Mouse (Mus musculus) intestine, postnatal 0 days (tissue): ENCODE measurements around the gene Scd1. TPM values are rescaled to one million over a fixed set of nuclear protein-coding genes. Genes with fewer than 3 reads are reported as not detected.

Experiments
- ATAC-seq: fragments of 200-750 bp; cut with Nextera tagmentation; 2 replicates; pipeline ENCODE4 v1.8.0; 2017; ENCODE audit warnings: mild to moderate bottlenecking, moderate TSS enrichment, moderate library complexity
- H3K27ac ChIP-seq: fragments of 300-500 bp; sonication (generic); 2 replicates; pipeline ENCODE4 v1.5.1; 2014; ENCODE audit warnings: mild to moderate bottlenecking, low read depth, low read length, moderate library complexity
- H3K27me3 ChIP-seq: fragments of 300-500 bp; sonication (generic); replicated peaks from 2 replicates; pipeline ENCODE4 v1.6.1; 2014; ENCODE audit warnings: low read length, mixed read lengths; ENCODE audit not compliant: control insufficient read depth, insufficient read depth
- H3K36me3 ChIP-seq: fragments of 300-500 bp; sonication (generic); 2 replicates; pipeline ENCODE4 v1.6.1; 2014; ENCODE audit warnings: mild to moderate bottlenecking, moderate library complexity; ENCODE audit not compliant: control insufficient read depth, insufficient read depth
- H3K4me1 ChIP-seq: fragments of 300-500 bp; sonication (generic); replicated peaks from 2 replicates; pipeline ENCODE4 v1.6.1; 2014; ENCODE audit warnings: antibody characterized with exemption, low read length, mixed read lengths; ENCODE audit not compliant: control insufficient read depth, insufficient read depth
- H3K4me2 ChIP-seq: fragments of 300-500 bp; sonication (generic); replicated peaks from 2 replicates; pipeline ENCODE4 v1.6.1; 2014; ENCODE audit warnings: low read depth, mild to moderate bottlenecking, moderate library complexity
- H3K4me3 ChIP-seq: fragments of 300-500 bp; sonication (generic); 2 replicates; pipeline ENCODE4 v1.5.1; 2014; ENCODE audit warnings: low read depth, low read length
- H3K9ac ChIP-seq: fragments of 300-500 bp; sonication (generic); 2 replicates; pipeline ENCODE4 v1.6.1; 2014; ENCODE audit warnings: mild to moderate bottlenecking, low read depth, low read length
- H3K9me3 ChIP-seq: fragments of 300-500 bp; sonication (generic); 2 replicates; pipeline ENCODE4 v1.6.1; 2016; ENCODE audit warnings: mixed run types; ENCODE audit not compliant: control insufficient read depth
- CTCF ChIP-seq: sonication (generic); IDR thresholded peaks from 2 replicates; pipeline ENCODE4 v1.5.1; 2016; ENCODE audit warnings: low read depth, mild to moderate bottlenecking, control low read depth, antibody characterized with exemption, moderate library complexity
- WGBS: fragments of 180-500 bp; shearing (Covaris S2); extraction: QIAGEN DNeasy Blood & Tissue Kit; methylation state at CpG from one replicate; pipeline ENCODE4 v1.1.7; 2014; 5-methylcytosine and 5-hydroxymethylcytosine counted together
- polyA plus RNA-seq: library from polyadenylated mRNA; unstranded; fragments of >200 nt; fragmentation: Nextera tagmentation; extraction: Ambion mirVana; gene quantifications from 2 replicates; pipeline ENCODE4 v1.2.1, GENCODE M21; 2015

Scd1 gene
- polyA plus RNA-seq, 1 experiment from 2014 or later: 1.5 TPM

DNA sequence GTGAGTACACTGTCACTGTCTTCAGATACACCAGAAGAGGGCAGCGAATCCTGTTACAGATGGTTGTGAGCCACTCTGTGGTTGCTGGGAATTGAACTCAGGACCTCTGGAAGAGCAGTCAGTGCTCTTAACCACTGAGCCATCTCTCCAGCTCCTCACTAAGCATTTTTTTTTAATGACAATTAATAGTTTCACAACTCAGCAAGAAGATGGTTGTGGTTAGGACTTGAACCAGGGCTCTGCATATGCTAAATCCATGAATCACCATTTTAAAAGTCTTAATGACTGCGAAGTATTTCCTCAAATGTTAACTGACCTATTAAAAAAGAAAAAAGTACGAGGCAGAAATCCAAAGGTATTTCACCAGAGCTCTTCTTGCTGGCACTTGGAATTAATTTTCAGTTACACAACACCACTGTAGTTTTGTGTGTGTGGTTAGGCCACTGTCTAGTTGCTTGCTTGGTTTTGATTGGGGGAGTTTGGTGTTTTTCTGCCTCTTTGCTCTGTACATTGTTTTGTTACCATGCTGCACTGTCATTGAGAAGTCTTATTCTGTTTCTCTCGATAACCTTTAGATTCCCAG lies 20.5 kb downstream of the Scd1 start:
- Histone ChIP-seq H3K4me2 (no peak overlapping the region), H3K9me3 (no peaks in the 10 kb centered on the region), H3K27ac (no peak overlapping the region), H3K27me3 (no peaks in the 10 kb centered on the region), H3K4me3 (no peak overlapping the region), H3K4me1 (peaks cover 11% of the 10 kb centered on the region; the same call in 1 of the 2 replicates), H3K36me3 (no peaks in the 10 kb centered on the region), H3K9ac (no peak overlapping the region)
- TF ChIP-seq CTCF: no peak
- WGBS: 90% methylated on average over 4 of the region's 4 CpGs
- ATAC-seq: no peak

DNA sequence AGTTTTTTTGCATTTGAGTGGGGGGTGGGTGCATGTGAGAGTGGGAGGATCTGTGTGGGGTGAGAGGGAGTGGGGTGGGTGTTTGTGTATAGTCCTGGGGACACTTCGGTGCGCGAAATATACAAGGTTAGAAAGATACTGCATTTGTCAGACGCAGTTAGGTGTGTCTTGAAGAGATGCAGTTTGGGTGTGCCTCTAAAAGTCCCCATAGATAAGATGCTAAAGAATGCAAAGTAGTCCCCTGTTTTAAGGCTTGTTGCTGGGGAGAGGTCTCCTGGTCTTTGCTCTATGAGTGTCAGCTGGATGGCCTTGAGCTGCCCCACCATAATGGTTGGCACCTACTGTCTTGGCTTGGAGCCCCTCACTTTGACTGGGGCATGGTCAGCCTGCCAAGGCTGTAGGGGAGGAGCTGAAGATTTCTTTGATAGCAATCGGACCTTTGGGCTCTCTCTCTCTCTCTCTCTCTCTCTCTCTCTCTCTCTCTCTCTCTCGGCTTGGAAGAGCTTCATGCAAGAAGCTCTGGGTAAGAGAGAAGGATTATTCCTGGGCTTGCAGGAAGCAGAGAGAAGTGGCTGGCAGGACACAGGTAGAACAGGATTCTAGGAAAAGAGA lies 21.7 kb downstream of the Scd1 start:
- Histone ChIP-seq H3K27ac (no peak overlapping the region), H3K4me2 (no peak overlapping the region), H3K4me1 (peaks cover 11% of the 10 kb centered on the region; the same call in 1 of the 2 replicates), H3K9me3 (no peaks in the 10 kb centered on the region), H3K4me3 (no peak overlapping the region), H3K9ac (no peak overlapping the region), H3K27me3 (no peaks in the 10 kb centered on the region), H3K36me3 (no peaks in the 10 kb centered on the region)
- ATAC-seq: no peak
- 69% methylated on average over 6 of the region's 6 CpGs for WGBS
- TF ChIP-seq CTCF: no peak

DNA sequence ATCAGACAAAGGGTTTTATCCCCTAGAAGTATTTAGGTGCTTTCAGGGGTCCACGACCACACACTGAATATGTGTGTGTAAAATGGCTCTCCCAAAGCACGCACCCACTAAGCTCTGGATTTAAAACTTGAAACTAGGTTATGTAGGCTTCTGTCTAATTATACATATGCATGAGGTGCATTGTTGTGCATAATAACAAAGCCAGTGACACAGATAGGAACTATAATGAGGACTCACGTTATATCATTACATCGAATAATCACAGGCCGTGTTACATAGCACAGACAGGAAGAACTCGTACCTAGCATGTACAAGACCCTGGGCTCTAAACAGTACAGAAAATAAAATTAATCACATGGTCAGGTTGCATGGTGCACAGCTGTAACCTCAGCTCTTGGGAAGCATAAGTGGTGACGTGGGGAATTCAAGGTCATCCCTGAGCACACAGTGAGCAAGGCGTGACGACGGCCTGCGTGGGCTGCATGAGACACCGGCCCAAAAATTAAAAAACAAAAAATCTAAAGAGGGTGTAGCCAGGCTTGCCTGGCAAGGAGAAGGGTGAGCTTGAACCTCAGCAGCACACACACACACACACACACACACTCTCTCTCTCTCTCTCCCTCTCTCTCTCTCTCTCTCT lies 24.9 kb downstream of the Scd1 start:
- H3K9me3 ChIP-seq: no peaks in the 10 kb centered on the region
- H3K36me3 ChIP-seq: no peaks in the 10 kb centered on the region
- H3K4me2 ChIP-seq: no peak overlapping the region
- no peak overlapping the region for H3K9ac ChIP-seq
- 0 out of 2 replicates have a peak, but pooled peaks cover under 1% of the 10 kb centered on the region for H3K4me1 ChIP-seq
- no peak overlapping the region for H3K4me3 ChIP-seq
- no peak for TF ChIP-seq CTCF
- ATAC-seq: no peak
- WGBS: 81% methylated on average over 12 of the region's 12 CpGs
- no peak overlapping the region for H3K27ac ChIP-seq
- H3K27me3 ChIP-seq: no peaks in the 10 kb centered on the region

DNA sequence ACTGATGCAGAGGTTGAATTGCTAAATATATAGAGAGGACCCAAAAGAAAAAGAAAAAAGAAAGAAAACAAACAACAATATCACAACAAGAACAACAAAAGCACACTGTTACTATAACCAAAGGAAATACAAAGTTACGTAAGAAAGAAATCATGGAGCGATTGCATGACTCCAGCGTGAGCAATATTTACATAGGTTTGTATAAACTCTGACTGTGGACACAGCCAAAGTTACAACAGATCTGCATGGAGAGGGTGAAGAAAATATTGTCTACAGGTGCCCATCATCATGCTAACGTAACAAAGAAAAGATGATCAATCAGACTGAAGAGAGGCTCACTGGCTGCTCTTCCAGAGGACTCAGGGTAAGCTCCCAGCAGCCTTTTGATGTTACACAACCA lies 27.6 kb downstream of the Scd1 start:
- Histone ChIP-seq H3K9me3 (no peaks in the 10 kb centered on the region), H3K9ac (no peak overlapping the region), H3K4me3 (no peak overlapping the region), H3K4me2 (no peak overlapping the region), H3K27me3 (no peaks in the 10 kb centered on the region), H3K27ac (no peak overlapping the region), H3K36me3 (no peaks in the 10 kb centered on the region), H3K4me1 (no peaks in the 10 kb centered on the region)
- TF ChIP-seq CTCF: no peak
- 65% methylated on average over 4 of the region's 4 CpGs for WGBS
- no peak for ATAC-seq

DNA sequence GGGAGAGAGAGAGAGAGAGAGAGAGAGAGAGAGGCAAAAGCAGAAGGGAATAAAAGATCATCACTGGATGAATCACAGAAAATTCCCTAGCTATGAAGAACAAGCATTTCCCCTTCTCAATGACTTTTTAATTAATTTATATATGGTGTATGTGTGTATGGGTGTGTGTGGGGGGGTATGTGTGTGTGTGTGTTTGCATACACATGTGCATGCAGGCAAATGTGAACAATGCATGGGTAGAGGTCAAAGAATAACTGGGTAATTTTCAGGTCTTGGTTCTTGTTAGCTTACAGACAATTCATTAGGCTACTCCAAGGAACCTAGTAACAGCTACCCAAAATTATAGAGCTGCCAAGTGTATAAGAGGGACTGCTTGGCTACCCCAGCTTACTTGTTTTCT lies 28.6 kb downstream of the Scd1 start:
- Histone ChIP-seq H3K4me2 (no peak overlapping the region), H3K9me3 (no peaks in the 10 kb centered on the region), H3K4me3 (no peak overlapping the region), H3K27ac (no peak overlapping the region), H3K4me1 (no peaks in the 10 kb centered on the region), H3K27me3 (no peaks in the 10 kb centered on the region), H3K36me3 (no peaks in the 10 kb centered on the region), H3K9ac (no peak overlapping the region)
- no peak for TF ChIP-seq CTCF
- no peak for ATAC-seq

DNA sequence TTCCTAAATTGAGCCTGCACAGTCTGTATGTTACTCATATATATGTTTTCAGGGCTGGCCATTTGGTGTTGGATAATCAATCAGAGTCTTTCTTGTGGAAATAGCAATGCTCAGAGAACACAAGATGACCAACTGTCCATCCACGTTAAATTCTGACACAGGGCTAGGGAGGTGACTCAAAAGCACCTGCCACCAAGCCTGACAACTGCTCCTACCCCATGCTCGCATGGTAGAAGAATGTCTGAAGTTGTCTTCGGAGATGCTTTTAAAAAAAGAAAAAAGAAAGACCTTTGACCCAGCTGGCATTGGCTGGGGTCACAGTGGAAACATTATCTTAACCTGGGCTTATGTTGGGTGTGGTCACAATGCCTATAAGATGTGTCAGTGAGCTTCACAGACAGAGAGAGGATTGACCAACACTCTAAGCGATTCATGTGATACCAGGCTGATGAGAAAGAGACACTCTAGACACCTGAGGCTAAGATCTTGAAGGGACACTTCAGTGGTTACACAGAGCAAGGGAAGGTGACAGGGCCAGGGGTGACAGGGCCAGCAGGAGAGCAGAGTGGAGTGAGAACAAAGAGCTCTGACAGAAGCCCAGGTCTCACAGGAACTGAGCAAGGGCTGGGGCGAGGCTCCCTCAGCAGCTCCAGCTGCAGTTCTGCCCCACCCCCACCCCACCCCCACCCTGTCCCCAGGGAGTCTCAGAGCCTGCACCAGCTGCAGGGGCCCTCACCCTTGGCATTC lies 29.9 kb downstream of the Scd1 start:
- no peak overlapping the region for H3K27ac ChIP-seq
- no peaks in the 10 kb centered on the region for H3K9me3 ChIP-seq
- no peak for TF ChIP-seq CTCF
- peak; percentile 54; the same call in 1 of the 2 replicates for ATAC-seq
- no peak overlapping the region for H3K4me2 ChIP-seq
- no peaks in the 10 kb centered on the region for H3K4me1 ChIP-seq
- H3K4me3 ChIP-seq: no peak overlapping the region
- no peaks in the 10 kb centered on the region for H3K36me3 ChIP-seq
- H3K27me3 ChIP-seq: no peaks in the 10 kb centered on the region
- H3K9ac ChIP-seq: no peak overlapping the region
- WGBS: 32% methylated on average over 5 of the region's 5 CpGs
